Mouse (Mus musculus) megakaryocyte, embryonic 14.5 days (primary cell): ENCODE measurements around the gene Ctnna3.

Source experiments
- FLI1 ChIP-seq: IDR thresholded peaks from 2 replicates; pipeline ENCODE4 v1.6.1; 2012; ENCODE audit warnings: low read length, inconsistent platforms, mixed read lengths
- GATA1 ChIP-seq: IDR thresholded peaks from 3 replicates; pipeline ENCODE4 v1.6.1; 2012; ENCODE audit warnings: mixed read lengths, low read length, inconsistent platforms, borderline replicate concordance

GRCm38 (mm10) chr10:63954308-63954930 is 524.5 kb downstream of the Ctnna3 start:
- TF ChIP-seq FLI1 (no peak), GATA1 (no peak)
